Mouse (Mus musculus): ENCODE results near the gene Diras2. TPM values are rescaled to one million over a fixed set of nuclear protein-coding genes. Genes with fewer than 3 reads are reported as not detected.
A peak's percentile ranks its signal among the peaks of the same experiment; 100 is the strongest.

The Diras2 gene
- total RNA-seq, 1 experiment from 2014 or later = 0.19 TPM

DNA sequence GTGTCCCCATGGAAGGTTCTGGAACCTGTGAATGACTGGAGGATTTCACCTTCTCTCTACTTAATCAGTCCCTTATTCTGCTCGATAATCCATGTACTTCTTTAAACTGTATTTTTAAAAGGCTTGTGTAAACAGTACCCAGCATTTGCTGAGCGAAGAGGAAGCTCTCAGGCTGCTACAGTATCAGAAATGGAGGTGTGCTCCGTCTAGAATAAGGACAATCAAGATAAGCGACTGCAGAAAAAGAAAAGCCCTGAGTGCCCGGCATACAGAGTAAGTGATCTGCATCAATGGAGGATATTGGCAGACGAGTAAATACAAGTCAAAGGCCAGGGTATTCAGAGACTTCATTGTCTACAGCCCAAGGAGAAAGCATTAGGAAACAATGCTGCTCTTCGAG is 26.3 kb upstream of the Diras2 start:
- no peak for ATAC-seq (replicated peaks; ENCODE audit: insufficient number of reproducible peaks, low FRiP score, low TSS enrichment, poor library complexity, severe bottlenecking)

DNA sequence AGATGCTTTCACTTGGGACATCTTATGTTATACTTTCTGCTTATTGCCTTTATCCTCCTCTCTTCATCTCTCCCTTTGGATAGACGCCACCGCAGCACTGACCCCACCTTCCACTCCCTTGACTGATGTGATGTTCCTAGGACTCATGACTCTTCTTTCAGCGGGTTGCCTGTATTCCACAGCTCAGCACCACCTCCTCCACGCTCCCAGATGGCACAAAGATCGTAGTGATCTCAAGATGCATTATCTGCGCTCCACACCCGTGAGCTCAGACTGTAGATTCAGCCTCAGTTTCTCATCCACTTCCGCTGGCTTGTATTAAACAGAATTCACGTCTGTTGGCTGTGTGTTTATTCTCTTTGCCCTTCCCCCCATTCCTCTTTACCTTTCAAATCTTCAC is 23.6 kb upstream of the Diras2 start:
- no peak for ATAC-seq (replicated peaks; ENCODE audit: insufficient number of reproducible peaks, low FRiP score, low TSS enrichment, poor library complexity, severe bottlenecking)

DNA sequence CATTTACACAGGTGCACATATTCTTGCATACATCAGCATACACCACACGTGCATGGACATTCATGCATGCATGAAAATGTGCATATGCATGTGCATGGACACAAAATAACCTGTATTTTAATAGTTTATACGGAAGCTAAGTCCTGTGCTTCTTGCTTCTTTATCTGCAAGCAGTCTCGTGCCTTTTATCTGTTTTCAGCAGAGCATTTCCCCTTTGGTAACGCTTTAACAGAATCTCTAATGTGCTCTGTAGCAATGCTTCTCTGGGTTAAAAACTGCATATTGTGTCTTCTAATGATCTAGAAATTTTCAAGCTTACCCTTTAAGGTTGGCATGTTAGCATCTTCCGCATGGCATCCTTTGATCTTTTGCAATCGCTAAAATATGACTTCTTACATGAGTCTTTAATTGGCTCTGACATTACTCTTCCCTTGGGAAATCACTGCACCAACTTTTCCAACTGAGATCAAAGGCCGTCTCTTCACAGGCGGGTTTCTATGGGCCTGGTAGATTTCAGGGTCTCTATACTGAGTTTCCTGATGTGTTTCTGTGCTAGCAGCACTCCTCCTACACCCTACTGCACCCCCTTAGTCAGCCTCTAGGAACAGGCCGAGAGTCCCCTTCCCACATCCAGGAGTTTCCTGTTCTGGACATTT is 21.9 kb upstream of the Diras2 start:
- no peak for ATAC-seq (replicated peaks; ENCODE audit: insufficient number of reproducible peaks, low FRiP score, low TSS enrichment, poor library complexity, severe bottlenecking)

DNA sequence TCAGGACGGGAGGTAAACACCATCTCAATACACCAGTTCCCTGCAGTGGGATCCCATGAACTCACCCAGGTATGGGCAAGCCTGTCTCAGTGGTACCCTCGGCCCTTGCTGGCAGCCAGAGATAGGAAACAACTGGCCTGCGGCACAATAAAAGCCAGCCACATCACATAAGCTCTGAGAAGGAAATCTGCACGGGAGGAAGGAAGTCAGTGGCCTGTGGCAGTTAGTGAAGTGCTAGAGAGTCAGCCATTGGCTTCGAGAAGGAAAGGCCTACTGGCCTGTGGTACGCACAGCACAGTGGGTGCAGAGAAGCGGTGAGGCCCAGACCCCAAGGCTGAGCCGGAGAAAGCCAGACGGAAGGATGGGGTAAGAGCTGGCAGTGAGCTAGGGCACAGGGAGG is 20.2 kb upstream of the Diras2 start:
- ATAC-seq (replicated peaks; ENCODE audit: insufficient number of reproducible peaks, low FRiP score, low TSS enrichment, poor library complexity, severe bottlenecking) = no peak; the same call in 1 of the 2 replicates

DNA sequence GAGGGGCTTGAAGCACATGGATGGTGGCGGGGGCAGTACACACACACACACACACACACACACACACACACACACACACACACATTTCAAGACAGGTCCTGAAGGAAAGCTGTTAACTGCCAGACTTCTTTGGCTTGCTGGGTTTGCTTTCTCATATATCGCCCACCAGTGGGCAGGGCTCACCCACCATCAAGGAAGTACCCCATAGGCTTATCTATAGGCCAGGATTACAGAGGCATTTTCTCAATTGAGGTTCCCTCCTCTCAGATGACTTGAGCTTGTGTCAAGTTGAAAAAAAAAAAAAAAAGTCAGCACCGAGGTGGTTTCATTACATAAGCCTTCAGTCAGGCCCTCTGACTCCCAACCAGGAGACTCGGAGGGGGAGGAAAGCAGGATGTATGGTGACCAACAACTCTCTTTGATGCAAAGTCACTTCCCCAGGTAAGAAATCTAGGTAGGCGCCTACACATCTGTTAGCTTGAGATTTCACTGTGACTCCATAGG is 19.7 kb upstream of the Diras2 start:
- ATAC-seq (replicated peaks; ENCODE audit: insufficient number of reproducible peaks, low FRiP score, low TSS enrichment, poor library complexity, severe bottlenecking) = no peak

DNA sequence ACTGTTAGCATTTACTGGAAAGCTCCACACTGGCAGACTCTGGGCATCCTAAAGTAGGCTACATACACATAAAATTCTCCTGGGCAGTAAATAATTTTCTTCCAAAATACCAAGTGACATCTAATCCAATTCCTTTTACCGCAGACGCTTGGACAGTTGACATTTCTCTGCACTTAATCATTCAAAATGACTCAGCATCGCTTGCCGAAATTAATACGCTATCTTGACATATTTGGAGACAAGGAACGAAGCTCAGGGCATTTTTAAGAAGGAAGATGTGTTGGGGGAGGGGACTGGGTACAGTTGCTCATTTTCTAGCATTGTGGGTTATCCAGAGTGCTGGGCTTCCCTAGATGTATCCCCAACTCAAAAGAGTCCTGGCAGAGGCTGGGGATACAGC is 15.2 kb upstream of the Diras2 start:
- no peak for ATAC-seq (replicated peaks; ENCODE audit: insufficient number of reproducible peaks, low FRiP score, low TSS enrichment, poor library complexity, severe bottlenecking)

DNA sequence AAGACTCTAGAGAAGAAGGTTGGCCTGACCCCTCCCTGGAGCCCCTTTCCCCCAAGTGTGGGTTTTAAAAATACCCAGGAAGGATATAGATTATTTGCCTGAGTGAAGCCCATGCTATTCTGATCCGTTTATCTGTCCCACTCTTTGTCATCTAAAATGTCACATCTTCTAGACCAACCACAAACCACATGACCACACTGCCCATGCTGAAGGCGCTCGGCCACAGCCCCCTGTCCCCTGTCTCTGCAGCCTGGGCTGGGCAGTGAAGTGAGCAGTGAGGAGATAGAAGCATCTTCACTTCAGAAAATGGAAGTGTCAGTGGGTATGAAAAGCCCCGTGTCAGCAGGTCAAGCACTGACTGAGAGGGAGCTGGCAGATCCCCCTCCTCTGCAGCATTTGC is 11.6 kb upstream of the Diras2 start:
- no peak for ATAC-seq (replicated peaks; ENCODE audit: insufficient number of reproducible peaks, low FRiP score, low TSS enrichment, poor library complexity, severe bottlenecking)

DNA sequence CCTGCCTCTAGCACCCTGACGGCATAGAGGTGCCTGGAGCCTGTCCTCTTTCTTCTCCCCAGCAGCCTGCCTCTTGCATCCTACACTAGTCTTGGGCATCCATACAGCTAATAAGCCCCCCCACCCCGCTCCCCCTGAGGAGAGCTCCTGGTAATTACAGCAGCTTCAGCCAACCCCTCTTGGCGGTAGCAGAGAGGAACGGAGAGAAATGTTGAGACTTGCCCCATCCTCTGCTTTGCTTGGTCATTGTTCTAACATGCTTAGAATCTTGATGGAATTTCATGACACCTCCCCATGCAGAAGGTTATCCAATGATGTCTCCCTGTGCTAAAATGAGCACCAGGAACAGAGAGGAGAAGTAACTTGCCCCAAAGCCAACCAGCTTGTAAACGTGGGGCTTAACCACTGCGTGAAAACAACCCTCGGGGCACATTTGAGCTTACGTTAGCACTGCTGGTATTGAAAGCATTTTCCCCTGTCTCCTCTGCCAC is 11.0 kb upstream of the Diras2 start:
- ATAC-seq (replicated peaks; ENCODE audit: insufficient number of reproducible peaks, low FRiP score, low TSS enrichment, poor library complexity, severe bottlenecking) = no peak

DNA sequence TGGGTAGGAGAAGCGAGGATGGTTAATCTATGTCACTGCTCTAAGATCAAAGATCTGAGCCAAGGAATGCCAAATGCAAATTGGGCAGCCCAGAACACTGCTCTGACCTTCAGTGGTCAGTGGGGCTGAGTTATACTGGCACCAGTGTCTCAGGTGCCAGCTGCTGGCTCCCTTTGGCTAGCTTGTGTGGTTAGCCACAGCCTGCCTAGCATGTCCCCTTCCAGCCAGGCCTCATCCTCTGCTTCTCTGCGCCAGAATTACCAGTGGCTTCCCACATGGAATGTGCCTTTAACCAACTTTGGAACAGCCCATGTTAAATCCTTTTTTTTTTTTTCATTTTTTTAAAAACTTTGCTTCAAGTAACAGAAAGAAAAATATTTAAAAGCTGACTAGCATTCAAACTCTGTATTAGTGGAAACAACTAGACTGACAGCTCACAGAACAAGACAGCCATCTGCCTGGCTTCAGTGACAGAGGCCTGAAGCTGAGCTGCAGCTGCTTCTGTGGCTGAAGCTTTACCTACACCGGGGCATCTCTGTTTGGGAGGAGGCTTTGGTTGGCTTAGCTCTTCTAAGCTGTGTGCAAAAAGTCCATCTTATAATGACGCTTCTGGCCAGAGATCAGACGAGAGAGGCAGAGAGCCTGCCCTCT is 10.4 kb upstream of the Diras2 start:
- no peak for ATAC-seq (replicated peaks; ENCODE audit: insufficient number of reproducible peaks, low FRiP score, low TSS enrichment, poor library complexity, severe bottlenecking)

DNA sequence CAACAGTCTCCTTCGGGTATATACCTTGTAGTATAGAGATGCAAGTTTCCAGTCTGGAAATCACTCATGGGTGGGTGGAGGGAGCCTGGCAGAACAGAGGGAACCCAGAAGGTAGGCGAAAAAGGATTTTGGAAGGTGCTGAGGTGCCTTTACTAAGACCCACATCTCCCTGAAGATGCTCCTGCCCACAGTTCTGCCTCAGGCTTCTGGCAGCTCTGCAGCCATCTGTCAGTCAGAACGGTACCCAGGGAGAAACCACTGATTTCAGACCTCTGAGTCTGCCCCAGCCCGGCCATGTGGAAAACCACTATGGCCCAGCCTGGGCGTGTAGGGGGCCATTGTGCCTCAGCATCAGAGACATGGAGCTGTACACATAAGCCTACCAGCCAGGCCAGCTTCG is 8.4 kb upstream of the Diras2 start:
- no peak for ATAC-seq (replicated peaks; ENCODE audit: insufficient number of reproducible peaks, low FRiP score, low TSS enrichment, poor library complexity, severe bottlenecking)

DNA sequence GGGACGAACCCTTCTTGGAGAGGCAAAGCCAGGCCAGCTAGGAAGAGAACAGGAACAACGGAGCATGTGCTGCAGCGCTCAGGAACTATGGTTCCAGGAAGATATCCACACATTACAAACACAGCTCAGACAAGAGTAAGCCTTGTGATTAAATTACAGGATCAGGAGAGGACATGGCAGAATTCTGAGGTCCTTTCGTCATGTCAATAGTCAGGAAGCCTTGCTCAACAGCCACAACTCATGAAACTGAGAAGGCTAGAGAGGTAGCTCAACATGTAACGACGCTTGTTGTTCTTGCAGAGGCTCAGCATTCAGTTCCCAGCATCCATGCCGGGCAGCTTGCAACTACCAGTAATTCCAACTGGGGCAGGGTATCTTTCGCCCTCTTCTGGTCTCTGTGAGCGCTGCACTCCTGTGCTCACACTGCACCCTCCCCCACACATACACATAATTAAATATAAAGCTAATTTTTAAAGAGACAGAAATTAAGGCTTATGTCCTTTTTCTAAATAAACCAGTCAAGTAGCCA is 7.6 kb upstream of the Diras2 start:
- peak; percentile 21 for ATAC-seq (replicated peaks; ENCODE audit: insufficient number of reproducible peaks, low FRiP score, low TSS enrichment, poor library complexity, severe bottlenecking)

DNA sequence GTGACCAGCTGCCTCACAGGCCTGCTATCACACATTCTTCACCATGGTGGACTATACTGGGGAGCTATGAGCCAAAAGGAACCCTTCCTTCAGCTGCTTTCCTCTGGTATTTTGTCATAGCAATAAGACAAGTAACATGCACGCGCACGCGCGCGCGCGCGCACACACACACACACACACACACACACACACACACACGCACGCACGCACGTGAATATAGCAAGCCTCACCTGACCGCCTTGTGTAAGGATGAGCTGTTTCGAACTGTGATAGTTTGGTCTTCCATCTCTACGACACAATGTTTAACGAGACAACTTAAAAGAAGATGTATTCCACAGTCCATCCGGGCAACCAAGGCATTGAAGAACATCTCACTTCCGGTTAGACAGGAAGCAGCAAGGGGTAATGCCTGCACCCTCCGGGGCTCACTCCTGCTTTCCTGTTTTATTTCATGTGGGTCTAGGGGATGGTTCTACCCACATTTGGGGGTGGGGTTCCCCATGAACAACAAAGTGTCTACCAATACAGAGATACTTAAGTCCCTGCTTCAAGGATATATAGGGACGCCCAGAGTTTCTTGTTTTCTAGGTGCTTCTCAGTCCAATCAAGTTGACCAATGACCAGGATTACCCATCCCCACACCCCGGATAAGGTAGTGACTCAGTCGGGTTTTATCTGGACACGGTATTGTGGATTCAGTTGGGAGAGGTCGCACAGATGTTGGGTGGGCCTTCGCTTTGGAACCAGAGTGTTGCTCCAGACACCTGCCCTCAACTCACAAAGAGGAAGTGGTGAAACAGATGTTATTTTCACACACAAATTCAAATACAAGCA is 6.9 kb upstream of the Diras2 start:
- no peak for ATAC-seq (replicated peaks; ENCODE audit: insufficient number of reproducible peaks, low FRiP score, low TSS enrichment, poor library complexity, severe bottlenecking)

DNA sequence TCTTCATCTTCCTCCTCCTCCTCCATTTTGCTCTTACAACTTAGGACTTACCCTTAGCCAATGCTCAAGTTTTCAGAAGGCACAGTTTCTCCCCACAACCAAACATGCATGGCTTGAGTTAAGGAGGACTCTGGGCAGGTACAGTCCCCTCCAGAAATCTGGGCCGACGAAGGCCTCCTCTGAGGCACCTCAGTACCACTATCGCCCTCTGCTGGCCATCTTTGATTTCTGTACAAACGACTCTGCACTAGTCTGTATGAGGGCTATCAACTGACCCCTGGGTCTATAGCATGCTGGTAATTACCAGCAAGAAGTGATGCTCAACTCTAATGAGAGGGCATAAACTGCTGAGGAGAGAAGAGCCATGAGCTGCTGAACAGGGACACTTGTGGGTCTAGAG is 4.5 kb upstream of the Diras2 start:
- ATAC-seq (replicated peaks; ENCODE audit: insufficient number of reproducible peaks, low FRiP score, low TSS enrichment, poor library complexity, severe bottlenecking) = peak; percentile 52; the same call in 1 of the 2 replicates

DNA sequence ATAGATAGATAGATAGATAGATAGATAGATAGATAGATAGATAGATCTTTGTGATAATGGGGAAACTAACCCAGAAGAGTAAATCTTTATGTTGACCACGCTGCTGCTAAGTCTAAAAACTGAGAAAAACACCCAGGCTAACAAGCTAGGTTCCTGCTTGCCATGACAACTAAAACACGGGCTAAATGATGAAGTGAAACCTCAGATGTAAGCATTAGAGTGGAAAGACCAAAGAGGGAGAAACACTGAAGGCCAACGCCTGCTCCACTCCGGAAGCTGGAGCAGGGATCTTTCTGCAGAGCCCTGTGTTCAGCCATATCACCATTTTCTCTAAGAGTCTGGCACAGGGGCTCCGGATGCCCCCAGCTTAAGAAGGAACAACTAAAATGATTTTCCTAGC is 2.6 kb upstream of the Diras2 start:
- no peak for ATAC-seq (replicated peaks; ENCODE audit: insufficient number of reproducible peaks, low FRiP score, low TSS enrichment, poor library complexity, severe bottlenecking)

DNA sequence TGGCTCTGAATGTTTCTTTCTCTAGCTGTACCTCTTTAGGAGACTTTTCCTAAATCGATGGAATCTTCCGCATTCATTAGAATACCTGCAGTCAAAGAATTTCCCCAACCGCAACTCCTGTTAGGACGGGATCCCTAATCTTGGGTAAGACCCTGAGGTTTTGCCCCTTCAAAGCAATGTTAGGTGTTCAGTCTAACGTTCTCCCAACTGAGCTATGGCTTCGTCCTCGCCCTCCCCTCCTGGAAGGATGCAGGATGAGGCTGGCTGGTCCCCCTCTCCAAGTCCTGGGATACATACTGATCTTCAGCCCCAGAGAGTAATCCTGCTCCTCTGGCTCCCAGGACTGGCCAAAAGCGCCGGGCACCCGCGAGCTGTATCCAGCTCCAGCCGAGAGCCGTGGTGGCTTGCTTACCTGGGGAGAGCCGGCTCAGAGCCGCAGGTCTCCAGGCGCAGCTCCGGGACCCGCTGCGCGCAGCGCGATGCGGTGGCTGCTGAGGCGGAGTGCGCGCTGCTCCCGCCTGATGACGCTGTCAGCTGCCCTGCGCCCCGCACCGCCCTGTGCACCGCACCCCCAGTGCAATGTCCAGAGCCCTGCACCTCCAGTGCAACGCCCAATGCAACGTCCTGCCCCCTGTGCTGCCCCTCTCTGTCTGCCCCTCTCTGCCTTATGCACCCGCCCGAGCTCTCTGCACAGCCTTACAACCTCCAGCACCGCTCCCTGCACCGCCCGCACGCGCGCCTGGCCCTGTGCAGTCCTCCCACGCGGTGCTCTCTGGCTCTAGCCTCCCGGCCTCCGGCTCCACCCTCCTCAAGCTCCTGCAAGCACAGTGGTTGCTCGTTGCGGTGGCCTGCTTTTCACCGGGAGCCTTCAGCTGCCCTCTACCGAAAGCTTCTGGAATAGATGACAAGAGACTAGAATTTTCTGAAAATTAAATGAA is 802 bp downstream of the Diras2 start:
- ATAC-seq (replicated peaks; ENCODE audit: insufficient number of reproducible peaks, low FRiP score, low TSS enrichment, poor library complexity, severe bottlenecking) = peak; percentile 42

DNA sequence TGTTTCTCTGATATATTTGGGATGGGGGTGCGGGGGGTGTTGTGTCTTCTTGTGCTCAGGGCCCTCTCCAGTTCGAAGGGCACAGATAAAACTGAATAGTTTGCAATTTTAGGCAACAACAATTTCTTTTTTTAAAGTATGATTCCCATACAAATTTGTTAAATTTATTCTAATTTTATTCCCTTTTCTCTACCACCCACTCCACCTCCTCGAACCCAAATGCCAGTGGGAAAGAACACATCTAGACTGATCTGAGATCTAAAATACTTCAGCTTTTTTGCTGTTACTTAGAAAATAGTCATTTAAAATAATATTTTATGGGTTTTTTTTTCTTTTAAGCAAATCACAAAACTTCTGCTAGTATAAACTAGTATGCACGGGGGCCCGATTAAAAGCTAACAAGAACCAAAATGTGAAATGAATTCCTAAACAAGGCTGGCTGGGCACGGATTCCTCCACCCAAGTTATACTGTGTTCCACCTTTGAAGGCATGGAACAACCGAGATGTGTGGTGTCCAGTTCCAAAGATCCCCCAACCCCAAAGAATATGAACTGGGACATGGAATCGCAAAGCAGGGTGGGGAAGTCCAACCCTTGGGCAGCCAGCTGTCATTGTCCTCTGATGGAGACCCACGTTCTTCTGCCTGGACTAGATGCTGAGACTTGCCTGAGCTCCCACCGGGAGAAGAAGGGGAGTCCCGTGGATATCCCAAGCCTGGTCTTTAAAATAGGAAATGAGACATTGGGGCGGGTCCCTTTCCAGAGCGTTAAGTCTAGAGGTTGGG is 1.7 kb downstream of the Diras2 start:
- no peak for ATAC-seq (replicated peaks; ENCODE audit: insufficient number of reproducible peaks, low FRiP score, low TSS enrichment, poor library complexity, severe bottlenecking)

DNA sequence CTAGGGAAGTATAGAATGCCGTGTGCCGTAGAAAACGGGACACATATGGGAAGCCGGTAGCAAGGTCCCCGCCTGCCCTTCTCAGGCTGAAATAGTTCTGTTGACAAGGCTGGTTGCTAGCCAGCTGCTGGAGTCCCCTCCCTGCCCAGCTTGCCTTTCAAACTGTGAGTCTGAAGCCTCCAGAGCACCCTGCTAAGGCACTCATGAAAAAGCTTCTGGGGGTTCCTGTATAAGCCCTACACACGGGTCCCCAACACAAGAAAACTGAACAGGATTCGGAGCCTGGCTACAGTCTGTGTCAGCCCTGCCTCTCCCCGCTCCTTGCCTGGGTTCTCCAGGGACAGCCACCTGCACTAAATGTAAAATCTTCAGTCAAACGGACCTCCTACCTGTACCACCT is 2.3 kb downstream of the Diras2 start:
- ATAC-seq (replicated peaks; ENCODE audit: insufficient number of reproducible peaks, low FRiP score, low TSS enrichment, poor library complexity, severe bottlenecking) = no peak

DNA sequence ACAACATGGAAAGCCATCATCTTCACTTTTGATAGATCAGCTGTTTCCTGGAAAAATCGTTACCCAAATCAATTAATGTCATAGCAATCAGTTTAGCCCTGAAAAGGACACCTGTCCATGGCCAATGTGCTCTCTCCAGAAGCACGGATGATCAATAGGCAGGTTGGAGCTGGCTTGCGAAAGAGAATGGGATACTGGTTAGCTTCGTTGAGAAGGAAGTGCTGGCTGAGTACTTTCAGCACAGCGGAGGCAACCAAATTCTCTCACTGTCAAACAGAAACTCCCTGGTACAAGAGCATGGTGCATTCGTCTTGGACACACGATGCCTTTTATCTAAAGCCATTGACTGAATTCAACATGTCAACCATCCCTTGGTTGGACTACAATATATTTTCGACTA is 2.8 kb downstream of the Diras2 start:
- ATAC-seq (replicated peaks; ENCODE audit: insufficient number of reproducible peaks, low FRiP score, low TSS enrichment, poor library complexity, severe bottlenecking) = no peak
